Mouse (Mus musculus): ENCODE results near the gene Rnf8. TPM values are rescaled to one million over a fixed set of nuclear protein-coding genes. Genes with fewer than 3 reads are reported as not detected.

Gene Rnf8
- polyA plus RNA-seq, 1 experiment, result 37.2 TPM

GRCm38 (mm10) chr17:29615616-29616015, 1.0 kb downstream of the Rnf8 start:
- 13% methylated on average over 4 of the region's 4 CpGs for WGBS
- Histone ChIP-seq H3K36me3 (ENCODE audit: control insufficient read depth, insufficient read depth, low read length) (no peaks in the 10 kb centered on the region; the same call in 1 of the 2 replicates), H3K27ac (ENCODE audit: control insufficient read depth, insufficient read depth, low read length) (no peak overlapping the region), H3K27me3 (ENCODE audit: control insufficient read depth, insufficient read depth, low read length) (no peaks in the 10 kb centered on the region), H3K4me3 (ENCODE audit: control insufficient read depth, insufficient read depth, low read length) (peak overlapping the region; percentile 73), H3K4me1 (replicated peaks; ENCODE audit: control insufficient read depth, insufficient read depth, low read length) (peaks cover 15% of the 10 kb centered on the region)
- no peak for DNase-seq
- no peak for TF ChIP-seq CTCF (IDR thresholded peaks at IDR 0.05; ENCODE audit: borderline replicate concordance, control insufficient read depth, extremely low read depth, insufficient read depth, low read length, poor library complexity)
- no peak for TF ChIP-seq POLR2A (IDR thresholded peaks at IDR 0.05; ENCODE audit: control insufficient read depth, extremely low read depth, insufficient read depth, low read length, poor library complexity)

GRCm38 (mm10) chr17:29619231-29619630, 4.6 kb downstream of the Rnf8 start:
- Histone ChIP-seq H3K27ac (ENCODE audit: control insufficient read depth, insufficient read depth, low read length) (no peak overlapping the region), H3K4me3 (ENCODE audit: control insufficient read depth, insufficient read depth, low read length) (no peak overlapping the region), H3K36me3 (ENCODE audit: control insufficient read depth, insufficient read depth, low read length) (peaks cover 24% of the 10 kb centered on the region), H3K27me3 (ENCODE audit: control insufficient read depth, insufficient read depth, low read length) (no peaks in the 10 kb centered on the region), H3K4me1 (replicated peaks; ENCODE audit: control insufficient read depth, insufficient read depth, low read length) (peaks cover 15% of the 10 kb centered on the region)
- no peak for TF ChIP-seq POLR2A (IDR thresholded peaks at IDR 0.05; ENCODE audit: control insufficient read depth, extremely low read depth, insufficient read depth, low read length, poor library complexity)
- no peak for TF ChIP-seq CTCF (IDR thresholded peaks at IDR 0.05; ENCODE audit: borderline replicate concordance, control insufficient read depth, extremely low read depth, insufficient read depth, low read length, poor library complexity)
- no peak for DNase-seq
- WGBS, result 79% methylated on average over 3 of the region's 3 CpGs

GRCm38 (mm10) chr17:29623488-29623887, 8.9 kb downstream of the Rnf8 start:
- no peak for DNase-seq
- WGBS, result 98% methylated on average over 8 of the region's 8 CpGs
- H3K4me1 ChIP-seq (replicated peaks; ENCODE audit: control insufficient read depth, insufficient read depth, low read length), result no peaks in the 10 kb centered on the region
- no peak overlapping the region for H3K4me3 ChIP-seq (ENCODE audit: control insufficient read depth, insufficient read depth, low read length)
- peaks cover 51% of the 10 kb centered on the region for H3K36me3 ChIP-seq (ENCODE audit: control insufficient read depth, insufficient read depth, low read length)
- H3K27me3 ChIP-seq (ENCODE audit: control insufficient read depth, insufficient read depth, low read length), result no peaks in the 10 kb centered on the region
- H3K27ac ChIP-seq (ENCODE audit: control insufficient read depth, insufficient read depth, low read length), result no peak overlapping the region
- TF ChIP-seq CTCF (IDR thresholded peaks at IDR 0.05; ENCODE audit: borderline replicate concordance, control insufficient read depth, extremely low read depth, insufficient read depth, low read length, poor library complexity) (no peak), POLR2A (IDR thresholded peaks at IDR 0.05; ENCODE audit: control insufficient read depth, extremely low read depth, insufficient read depth, low read length, poor library complexity) (no peak)

- no peaks in the 10 kb centered on the region for H3K27me3 ChIP-seq (ENCODE audit: control insufficient read depth, insufficient read depth, low read length)
- peaks cover 66% of the 10 kb centered on the region for H3K36me3 ChIP-seq (ENCODE audit: control insufficient read depth, insufficient read depth, low read length)
- TF ChIP-seq POLR2A (IDR thresholded peaks at IDR 0.05; ENCODE audit: control insufficient read depth, extremely low read depth, insufficient read depth, low read length, poor library complexity), result no peak
- TF ChIP-seq CTCF (IDR thresholded peaks at IDR 0.05; ENCODE audit: borderline replicate concordance, control insufficient read depth, extremely low read depth, insufficient read depth, low read length, poor library complexity), result no peak
- no peak for DNase-seq
- 97% methylated on average over 9 of the region's 9 CpGs for WGBS
- no peaks in the 10 kb centered on the region for H3K4me1 ChIP-seq (replicated peaks; ENCODE audit: control insufficient read depth, insufficient read depth, low read length)
- no peak overlapping the region for H3K4me3 ChIP-seq (ENCODE audit: control insufficient read depth, insufficient read depth, low read length)
- no peak overlapping the region for H3K27ac ChIP-seq (ENCODE audit: control insufficient read depth, insufficient read depth, low read length)
Measured at GRCm38 (mm10) chr17:29627285-29627684, 12.7 kb downstream of the Rnf8 start.

GRCm38 (mm10) chr17:29628946-29629345, 14.4 kb downstream of the Rnf8 start:
- H3K27me3 ChIP-seq (ENCODE audit: control insufficient read depth, insufficient read depth, low read length), result no peaks in the 10 kb centered on the region
- no peaks in the 10 kb centered on the region for H3K4me1 ChIP-seq (replicated peaks; ENCODE audit: control insufficient read depth, insufficient read depth, low read length)
- no peak overlapping the region for H3K27ac ChIP-seq (ENCODE audit: control insufficient read depth, insufficient read depth, low read length)
- WGBS, result 93% methylated on average over 5 of the region's 5 CpGs
- no peak for TF ChIP-seq POLR2A (IDR thresholded peaks at IDR 0.05; ENCODE audit: control insufficient read depth, extremely low read depth, insufficient read depth, low read length, poor library complexity)
- no peak for TF ChIP-seq CTCF (IDR thresholded peaks at IDR 0.05; ENCODE audit: borderline replicate concordance, control insufficient read depth, extremely low read depth, insufficient read depth, low read length, poor library complexity)
- peaks cover 62% of the 10 kb centered on the region for H3K36me3 ChIP-seq (ENCODE audit: control insufficient read depth, insufficient read depth, low read length)
- DNase-seq, result no peak
- no peak overlapping the region for H3K4me3 ChIP-seq (ENCODE audit: control insufficient read depth, insufficient read depth, low read length)

- Histone ChIP-seq H3K4me3 (ENCODE audit: control insufficient read depth, insufficient read depth, low read length) (no peak overlapping the region), H3K27ac (ENCODE audit: control insufficient read depth, insufficient read depth, low read length) (no peak overlapping the region), H3K36me3 (ENCODE audit: control insufficient read depth, insufficient read depth, low read length) (peaks cover 62% of the 10 kb centered on the region), H3K4me1 (replicated peaks; ENCODE audit: control insufficient read depth, insufficient read depth, low read length) (no peaks in the 10 kb centered on the region), H3K27me3 (ENCODE audit: control insufficient read depth, insufficient read depth, low read length) (no peaks in the 10 kb centered on the region)
- TF ChIP-seq CTCF (IDR thresholded peaks at IDR 0.05; ENCODE audit: borderline replicate concordance, control insufficient read depth, extremely low read depth, insufficient read depth, low read length, poor library complexity), result no peak
- no peak for TF ChIP-seq POLR2A (IDR thresholded peaks at IDR 0.05; ENCODE audit: control insufficient read depth, extremely low read depth, insufficient read depth, low read length, poor library complexity)
- no peak for DNase-seq
- WGBS, result 91% methylated on average over 5 of the region's 5 CpGs
Measured at GRCm38 (mm10) chr17:29629620-29630019, 15.0 kb downstream of the Rnf8 start.

- Histone ChIP-seq H3K4me1 (replicated peaks; ENCODE audit: control insufficient read depth, insufficient read depth, low read length) (no peaks in the 10 kb centered on the region), H3K27ac (ENCODE audit: control insufficient read depth, insufficient read depth, low read length) (no peak overlapping the region), H3K36me3 (ENCODE audit: control insufficient read depth, insufficient read depth, low read length) (peaks cover 62% of the 10 kb centered on the region), H3K27me3 (ENCODE audit: control insufficient read depth, insufficient read depth, low read length) (no peaks in the 10 kb centered on the region), H3K4me3 (ENCODE audit: control insufficient read depth, insufficient read depth, low read length) (no peak overlapping the region)
- WGBS, result 96% methylated on average over 11 of the region's 11 CpGs
- TF ChIP-seq POLR2A (IDR thresholded peaks at IDR 0.05; ENCODE audit: control insufficient read depth, extremely low read depth, insufficient read depth, low read length, poor library complexity), result no peak
- no peak for TF ChIP-seq CTCF (IDR thresholded peaks at IDR 0.05; ENCODE audit: borderline replicate concordance, control insufficient read depth, extremely low read depth, insufficient read depth, low read length, poor library complexity)
- no peak for DNase-seq
Measured at GRCm38 (mm10) chr17:29632312-29632711, 17.7 kb downstream of the Rnf8 start.
